Mouse (Mus musculus) thymus, postnatal 14 days (tissue): ENCODE data around the gene Dnah3.

Experiments
- DNase-seq: peaks from one replicate; pipeline ENCODE4 v3.0.0; 2021

The Dnah3 gene

DNA sequence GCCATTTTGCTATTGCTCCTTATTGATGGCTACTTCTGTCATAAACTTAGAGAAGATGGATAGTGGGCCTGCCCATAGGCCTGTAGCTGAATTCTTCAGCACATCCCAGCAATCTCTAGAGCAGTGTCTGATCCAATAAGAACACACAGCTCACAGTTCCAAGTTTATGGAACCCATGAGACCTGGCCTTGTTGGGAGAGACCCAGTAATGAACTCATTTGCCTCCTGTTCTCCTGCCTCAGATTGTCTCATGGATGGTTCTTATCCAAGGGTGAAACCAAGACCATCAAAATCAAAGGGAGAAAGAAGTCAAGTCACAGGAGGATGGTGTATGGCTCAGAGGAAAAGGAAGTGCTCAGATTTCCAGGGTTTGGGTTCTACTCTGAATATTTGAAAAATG is 44.6 kb downstream of the Dnah3 start:
- DNase-seq: no peak

DNA sequence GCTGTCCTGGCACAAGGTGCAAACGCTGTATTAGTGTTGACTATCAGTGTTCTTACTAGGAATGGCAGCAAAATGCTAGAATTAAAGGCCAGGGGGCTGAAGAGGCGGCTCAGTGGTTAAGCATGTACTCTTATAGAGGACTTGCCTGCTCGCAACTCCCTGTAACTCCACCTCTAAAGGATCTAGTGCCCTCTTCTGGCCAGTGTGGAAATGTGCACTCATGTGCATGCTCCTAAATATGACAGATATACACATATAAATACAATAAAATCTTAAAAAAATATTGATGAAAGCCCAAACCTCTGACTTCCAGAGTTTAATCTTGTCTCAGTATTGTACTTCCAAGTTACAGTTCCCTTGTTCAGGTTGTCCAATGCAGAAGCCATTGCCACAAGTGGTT is 51.1 kb downstream of the Dnah3 start:
- DNase-seq: no peak

DNA sequence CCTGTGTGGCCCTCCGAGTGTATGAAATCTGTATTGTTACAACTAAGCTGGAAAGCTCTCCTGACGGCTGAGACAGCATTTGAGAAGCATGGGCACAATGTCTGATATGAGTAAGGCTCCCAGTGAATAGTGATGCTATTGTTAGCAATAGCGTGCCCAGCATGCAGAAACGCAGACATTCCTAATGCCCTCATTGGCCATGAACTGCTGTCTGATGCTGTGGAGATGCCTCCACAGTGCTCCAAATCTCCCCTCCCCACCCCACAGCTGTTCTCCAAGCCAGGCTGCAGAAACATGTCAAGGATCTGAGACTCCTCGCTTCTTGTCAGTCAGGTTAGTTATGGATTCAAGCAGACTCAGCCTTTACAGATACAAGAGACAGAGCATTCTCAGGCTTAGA is 58.7 kb downstream of the Dnah3 start:
- DNase-seq: no peak

DNA sequence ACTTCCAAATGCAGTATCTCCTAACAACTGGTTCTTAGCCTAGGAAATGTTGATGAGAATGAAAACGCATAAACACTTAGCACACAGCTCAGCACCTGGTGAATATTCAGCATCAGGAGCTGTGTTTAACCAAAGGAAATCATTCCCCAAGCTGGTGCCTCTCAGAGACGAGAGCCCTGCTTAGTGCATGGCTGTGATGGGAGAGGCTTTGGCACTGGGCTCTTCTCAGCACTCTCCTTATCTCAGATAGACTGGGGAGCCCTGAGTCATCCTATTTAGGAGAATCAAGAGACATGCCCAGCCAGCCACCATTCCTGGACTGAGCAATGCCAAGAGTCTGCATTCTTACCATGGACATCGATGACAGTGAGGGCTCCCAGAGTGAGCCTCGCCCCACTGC is 60.1 kb downstream of the Dnah3 start:
- no peak for DNase-seq

DNA sequence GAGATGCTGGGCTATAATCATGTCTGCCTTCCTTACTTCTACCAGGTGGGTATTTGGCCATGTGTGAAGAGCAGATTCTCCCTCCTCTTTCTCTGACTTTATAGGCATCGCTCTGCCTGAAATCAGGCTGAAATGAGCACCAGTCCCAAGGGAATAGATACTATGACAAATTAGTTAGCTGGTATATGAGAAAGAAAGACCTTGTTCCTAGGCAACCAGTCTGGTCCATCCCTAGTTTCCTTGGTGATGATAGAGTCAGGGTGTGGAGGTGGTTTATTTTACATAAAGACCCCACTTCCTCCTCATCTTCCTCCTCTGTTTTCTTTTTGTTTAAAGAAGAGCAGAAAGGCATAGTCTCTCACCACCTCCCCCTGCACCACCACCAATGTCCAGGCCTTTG is 60.5 kb downstream of the Dnah3 start:
- DNase-seq: no peak

DNA sequence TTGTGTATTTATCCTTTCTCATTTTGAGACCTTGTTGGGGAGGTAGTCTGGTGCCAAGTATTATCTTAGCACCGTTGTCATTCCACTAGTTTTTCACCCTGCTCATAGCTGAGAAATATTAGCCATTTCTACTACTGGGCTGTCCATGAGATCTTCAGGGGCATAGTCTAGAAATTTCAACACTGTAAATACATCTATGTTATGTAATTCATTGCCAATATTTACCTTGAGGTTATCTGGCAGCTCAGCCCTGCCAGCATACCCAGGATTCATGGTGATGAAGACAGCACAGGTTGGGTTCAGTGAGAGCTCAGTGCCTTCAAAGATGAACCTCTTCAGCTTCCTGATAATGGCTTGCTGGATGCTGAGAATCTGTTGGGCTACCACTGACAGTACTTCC is 66.4 kb downstream of the Dnah3 start:
- DNase-seq: no peak

DNA sequence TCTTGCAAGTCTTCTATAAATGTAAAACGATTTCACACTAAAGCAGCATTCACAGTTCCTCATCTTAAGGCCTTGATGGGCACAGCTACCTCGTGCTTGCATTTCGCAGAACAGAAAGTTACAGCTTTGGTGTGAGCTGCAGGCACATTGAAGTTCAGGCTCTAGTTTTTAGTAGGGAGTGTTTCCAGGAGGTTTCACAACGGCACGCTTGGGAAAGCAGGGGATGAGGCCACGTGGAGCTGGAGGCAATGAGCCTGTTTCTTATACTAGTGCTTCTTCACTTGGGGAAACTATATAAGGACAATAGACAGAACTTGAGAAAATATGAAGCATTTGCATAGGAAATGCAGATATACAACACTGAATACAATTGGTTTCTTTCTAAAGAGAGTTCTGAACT is 98.0 kb downstream of the Dnah3 start:
- DNase-seq: no peak

DNA sequence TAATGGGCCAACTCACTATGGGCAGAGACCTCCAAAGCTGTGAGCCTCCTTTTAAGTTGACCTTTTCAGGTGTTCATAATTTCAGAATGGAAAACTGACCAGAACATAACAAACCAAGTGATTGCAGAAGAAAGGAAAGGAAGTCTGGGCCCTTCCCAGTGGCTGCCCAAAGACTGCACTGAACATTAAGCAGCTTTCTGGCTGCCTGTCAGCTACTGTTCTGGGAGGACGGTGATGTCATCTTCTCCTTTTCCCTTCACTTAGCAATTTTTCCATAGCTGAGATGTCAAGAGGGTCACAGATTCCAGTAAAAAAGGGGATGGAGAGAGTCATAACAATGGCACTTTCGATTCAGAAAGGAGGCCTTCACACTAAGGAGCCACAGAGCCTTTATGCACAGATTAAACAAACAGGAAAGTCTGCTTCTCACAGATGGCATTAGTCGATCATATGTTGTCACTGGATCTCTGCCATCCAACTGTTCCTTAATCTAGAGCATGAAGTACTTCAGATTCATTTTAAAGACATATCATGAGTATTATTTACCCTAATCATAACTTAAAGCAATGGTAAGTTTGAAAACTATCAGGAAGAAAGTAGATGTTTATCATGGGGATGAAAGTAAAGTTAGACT is 109.7 kb downstream of the Dnah3 start:
- DNase-seq: no peak

DNA sequence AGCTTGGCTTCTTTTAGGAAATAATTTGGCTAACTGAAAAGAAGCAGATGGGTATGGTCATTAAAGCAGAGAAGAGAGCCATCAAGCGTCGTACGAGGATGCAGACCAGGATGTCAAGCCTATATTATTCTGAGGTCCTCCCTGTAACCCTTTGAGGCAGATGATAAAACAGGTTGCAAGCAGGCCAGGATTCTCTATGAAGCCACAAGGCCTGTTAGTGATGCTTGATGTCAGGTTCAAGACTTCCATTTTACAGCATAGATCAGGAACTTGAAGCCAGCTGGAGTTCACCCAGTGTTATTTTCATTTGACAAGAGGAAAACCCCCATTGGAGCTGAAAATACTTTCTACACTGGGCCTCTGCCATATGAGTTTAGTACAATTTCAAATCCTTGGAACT is 114.9 kb downstream of the Dnah3 start:
- DNase-seq: no peak

DNA sequence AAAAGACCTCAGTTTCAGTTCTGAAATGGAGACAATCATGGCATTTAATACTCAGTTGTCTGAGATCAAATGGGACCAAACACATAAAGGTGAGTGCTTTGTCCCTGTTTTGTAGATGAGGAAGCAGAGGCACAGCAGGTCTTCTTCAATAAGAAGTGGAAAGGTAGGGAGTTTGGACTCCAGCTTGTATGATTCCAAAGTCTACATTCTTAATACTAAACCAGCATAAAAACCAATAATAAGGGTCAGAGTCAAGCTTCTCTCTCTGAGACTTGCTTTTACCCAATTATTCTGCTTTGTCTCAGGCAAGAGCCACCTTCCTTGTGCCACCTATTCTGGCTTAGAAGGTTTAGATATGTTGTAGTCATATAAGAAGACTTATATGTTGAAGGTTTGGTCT is 116.5 kb downstream of the Dnah3 start:
- DNase-seq: no peak

DNA sequence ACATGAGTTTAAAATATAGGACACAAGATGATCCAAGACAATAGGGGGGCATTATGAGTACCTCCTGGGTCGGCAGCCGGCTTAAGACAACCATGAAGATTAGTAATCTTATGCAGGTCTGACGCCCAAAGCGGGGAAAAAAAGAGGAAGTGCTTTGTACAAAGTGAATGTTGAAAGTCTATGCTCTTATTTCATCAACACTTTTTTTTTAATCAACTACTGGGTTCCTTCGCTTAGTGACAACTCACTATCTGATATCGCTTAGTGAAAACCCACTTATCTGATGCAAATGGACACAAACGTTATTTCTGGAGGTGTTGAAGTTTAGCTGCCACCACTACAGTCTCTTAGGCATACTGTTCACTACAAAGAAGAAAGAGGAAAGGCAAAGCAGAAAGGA is 117.5 kb downstream of the Dnah3 start:
- no peak for DNase-seq

DNA sequence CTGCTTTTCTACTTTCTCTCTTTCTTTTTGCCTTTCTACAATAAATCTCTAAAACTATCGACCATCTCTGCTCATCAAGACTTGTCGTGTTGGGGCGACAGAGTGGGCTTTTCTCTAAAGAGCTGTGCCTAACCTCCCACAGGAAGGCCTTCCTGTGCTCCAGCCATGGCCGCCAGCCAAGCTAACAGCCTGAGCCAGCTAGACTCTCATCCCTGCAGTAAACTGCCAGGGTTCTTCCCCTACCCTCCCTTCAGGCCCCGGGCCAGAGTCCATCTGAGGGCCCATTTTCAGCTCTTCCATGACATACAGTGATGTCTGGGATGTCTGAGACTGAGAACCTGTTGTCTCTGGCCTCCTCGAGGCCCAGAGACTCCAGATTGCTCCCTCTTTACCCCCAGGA is 118.8 kb downstream of the Dnah3 start:
- DNase-seq: no peak

DNA sequence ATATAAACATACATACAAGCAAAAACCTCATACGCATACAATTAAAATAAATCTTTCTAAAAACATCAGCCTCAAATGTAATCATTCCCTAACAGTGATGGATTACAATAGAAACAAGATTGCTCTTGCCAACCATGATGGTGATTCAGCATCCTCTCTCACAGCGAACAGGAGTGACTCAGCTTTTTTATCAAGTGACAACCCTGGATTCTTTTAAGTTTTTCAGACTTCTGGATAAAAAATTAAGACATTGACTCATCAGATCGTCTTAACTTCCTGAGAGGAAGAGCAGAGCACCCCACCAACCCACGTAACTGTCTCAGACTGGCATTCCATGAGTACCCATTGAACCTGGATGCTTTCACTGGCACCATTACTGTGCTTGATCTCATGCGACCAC is 120.9 kb downstream of the Dnah3 start:
- no peak for DNase-seq

DNA sequence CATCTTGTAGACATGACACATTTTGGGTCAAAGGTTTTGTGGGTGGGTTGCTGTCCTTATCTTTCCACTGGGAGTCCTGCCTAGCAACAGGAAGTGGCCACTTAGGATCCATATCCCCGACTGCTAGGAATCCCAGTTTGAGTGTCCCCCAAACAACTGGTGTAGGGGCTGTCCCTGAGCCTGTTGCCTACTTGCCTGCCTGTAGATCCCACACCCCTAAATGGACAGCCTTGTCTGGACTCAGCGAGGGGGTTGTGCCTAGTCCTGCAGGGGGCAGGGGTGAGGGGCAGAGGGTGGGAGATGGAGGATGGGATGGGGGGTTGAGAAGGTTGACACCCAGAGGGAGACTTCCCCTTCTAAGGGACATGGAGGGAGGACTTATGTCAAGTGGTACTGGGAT is 125.8 kb downstream of the Dnah3 start:
- DNase-seq: no peak

DNA sequence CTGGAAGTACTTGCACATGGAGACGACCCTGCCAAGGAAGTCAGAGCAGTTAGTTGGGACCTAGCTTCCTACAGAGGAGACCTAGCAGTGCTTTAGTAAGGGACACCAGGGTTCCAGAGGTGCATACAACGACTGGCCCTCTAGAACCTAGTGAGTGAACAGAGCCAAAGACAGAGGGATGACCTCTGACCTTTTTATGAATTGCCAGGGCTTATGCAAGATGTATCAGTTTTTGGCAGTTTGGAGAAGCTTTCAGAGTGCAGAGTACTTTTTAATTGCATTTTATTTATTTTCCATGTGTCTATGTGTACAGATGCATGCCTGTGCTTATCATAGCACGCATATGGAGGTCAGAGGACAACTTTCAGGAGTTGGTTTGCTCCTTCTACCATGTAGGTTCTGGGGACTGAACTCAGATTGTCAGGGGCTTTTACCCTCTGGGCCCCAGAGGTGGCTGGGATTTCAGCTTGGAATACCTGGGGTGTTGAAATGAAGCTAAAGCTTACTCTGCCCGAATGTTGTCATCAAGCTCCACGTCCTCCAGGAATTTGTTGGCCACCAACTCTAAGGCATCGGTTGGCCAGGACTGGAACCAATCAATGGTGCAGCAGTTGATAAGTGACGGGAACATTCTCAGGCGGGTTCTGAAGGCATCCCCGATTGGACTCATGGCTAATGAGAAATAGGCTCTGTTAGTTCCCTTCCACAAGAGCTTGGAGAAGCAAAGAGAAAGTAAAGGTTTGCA is 129.3 kb downstream of the Dnah3 start:
- DNase-seq: no peak

DNA sequence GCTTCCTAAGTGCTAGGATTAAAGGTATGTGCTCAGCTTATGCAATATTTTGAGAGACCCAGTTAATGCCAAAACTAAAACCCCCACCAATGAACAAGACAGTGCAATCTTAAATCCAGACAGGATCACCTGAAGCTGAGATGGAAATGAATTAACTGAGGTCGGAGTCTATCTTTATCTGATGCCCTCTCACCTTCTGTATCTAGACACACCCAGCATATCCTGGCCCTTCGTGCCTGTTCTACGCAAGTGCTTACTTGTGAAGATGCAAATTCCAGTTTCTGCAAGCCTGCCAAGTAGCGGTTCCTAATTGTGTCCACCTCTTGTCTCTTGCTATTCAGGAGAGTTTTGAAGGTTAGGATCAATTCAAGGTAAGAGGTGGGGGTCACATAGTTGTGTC is 129.9 kb downstream of the Dnah3 start:
- DNase-seq: no peak

DNA sequence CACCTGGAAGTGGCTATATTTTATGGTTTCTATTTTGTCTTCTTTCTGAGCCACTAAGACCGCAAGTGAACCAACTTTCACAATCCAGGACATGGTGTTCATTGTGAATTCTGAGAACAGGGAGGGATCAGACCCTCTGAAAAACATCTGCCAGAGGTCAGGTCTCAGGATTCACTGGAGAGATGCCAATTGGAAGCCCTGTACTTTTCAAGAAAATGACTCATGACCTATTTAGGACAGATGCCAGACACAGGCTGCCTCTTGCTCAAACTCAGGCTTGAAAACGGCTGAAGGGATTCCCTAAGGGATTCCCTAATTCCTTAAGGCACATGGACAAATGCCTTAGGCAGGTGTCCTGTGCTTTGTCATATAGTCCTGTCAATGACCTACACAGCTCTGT is 134.0 kb downstream of the Dnah3 start:
- no peak for DNase-seq

DNA sequence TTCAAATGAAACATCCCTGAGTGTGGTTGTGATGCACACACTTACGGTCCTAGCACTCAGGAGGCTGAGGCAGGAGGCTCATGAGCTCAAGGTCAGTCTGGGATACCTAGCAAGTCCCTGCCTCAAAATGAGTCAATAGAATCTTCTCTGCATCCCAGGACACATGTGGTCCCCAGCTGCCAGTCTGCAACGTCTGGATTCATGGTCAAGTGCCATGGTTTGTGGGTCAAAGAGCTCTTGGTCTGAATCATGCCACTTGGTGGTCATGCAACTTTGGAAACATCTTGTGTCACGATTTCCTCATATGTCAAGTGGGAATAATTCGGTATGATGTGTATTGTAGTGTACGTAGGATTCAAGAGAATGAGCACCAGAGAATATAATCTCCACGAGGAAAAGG is 134.5 kb downstream of the Dnah3 start:
- no peak for DNase-seq

DNA sequence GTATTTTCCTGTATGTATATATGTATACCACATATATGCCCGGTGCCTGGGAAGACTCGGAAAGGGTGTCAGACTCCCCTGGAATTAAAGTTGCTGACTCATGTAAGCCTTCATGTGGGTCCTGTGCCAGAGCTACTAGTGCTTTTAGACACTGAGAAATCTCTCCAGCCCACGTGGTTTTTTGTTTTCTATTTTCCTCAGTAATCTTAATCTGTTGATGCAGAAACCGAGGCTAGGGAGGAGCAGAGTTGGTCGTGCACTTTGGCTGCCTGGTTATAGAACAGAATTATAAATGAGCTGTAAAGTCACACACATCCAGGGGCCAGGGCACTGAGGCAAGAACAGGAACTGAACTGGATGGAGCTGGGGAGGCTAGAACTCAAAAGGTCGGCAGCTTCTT is 135.1 kb downstream of the Dnah3 start:
- no peak for DNase-seq

DNA sequence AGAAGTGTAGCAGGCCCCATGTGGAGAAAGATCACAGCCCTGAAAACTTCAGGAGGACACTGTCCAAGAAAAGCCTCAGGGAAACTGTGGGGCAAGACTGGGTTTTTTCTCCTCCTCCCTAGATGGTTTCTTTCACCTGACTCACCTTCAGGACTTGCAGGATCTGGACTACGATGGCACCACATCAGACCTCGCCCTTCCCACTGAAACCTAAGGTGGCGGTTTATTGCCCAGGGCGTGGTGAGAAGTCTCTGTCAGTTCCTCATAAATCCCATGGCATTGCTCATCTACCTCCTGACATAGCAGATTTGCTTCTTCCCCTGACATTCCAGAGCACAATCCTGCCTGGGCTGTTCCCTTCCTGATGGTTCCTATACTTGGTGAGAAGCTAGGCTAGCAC is 135.6 kb downstream of the Dnah3 start:
- no peak for DNase-seq

DNA sequence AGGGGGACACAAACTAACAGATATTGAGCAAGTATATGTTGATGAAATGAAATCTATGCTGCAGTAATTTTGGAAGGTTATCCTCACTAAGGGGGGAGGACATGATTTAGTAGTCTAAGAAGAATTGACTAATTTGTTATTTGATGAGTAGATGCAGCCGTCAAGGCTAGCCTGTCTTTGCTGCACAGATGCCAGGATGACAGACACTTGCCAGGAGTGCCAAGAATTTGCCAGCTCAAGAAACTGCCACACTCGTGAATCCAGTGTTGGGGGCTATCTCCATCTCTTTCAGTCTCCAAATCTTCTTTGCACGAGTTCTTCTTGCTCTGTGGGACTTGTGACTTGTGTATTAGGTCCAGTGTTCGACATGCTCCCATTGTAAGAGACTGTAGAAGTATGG is 136.0 kb downstream of the Dnah3 start:
- no peak for DNase-seq

DNA sequence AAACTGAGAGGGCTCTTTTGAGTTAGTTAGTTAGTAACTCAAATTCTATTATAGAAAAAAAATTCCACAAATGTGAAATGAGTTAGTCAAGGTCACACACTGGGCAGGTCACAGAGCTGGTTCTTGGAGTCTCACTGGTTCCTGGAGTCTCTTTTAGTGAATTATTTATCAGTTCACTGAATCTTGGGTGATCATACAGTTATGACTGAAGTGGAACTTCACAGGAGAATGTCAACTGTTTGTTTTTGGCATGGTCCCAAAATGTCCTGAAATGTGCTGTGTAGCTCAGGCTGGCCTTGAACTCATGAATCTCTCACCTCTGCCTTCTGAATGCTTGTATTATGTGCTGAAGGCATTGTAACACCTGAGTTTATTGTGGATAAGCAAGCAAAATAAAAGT is 137.7 kb downstream of the Dnah3 start:
- no peak for DNase-seq

DNA sequence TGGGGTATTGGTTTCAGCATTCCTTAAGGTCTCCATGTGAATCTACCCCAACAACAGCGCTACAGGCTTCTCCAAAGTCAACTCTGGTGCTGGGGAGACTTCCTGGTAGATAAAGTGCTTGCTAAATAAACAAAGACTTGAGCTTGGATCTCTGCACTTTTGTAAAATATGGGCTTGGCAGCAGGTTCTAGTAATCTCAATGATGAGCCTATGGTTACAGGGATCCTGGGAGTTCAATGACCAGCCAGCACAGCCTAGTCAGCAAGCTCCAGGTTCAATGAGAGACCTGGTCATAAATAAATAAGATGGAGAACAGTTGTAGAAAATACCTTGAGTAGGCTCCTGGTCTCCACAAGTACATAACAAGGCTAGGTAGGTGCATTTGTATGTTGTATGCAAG is 141.0 kb downstream of the Dnah3 start:
- DNase-seq: no peak

DNA sequence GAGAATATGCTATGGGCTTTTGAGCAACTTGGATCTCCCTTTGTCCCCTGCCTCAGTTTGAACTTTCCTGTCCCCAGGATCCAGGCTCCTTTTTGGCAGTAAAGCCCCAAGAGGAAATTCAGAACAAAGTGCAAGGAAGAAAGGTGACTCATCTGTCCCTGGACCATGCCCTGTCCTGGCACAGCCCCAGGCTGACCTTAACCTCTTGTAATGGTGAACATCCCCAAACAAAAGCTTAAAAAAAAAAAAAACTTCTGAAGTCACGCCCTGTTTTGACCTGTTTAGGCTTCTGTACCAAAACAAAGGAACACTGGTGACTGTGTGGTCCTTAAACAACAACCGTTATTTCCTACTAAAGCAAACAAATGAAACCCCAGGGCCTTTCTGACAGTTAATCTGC is 153.5 kb downstream of the Dnah3 start:
- no peak for DNase-seq

DNA sequence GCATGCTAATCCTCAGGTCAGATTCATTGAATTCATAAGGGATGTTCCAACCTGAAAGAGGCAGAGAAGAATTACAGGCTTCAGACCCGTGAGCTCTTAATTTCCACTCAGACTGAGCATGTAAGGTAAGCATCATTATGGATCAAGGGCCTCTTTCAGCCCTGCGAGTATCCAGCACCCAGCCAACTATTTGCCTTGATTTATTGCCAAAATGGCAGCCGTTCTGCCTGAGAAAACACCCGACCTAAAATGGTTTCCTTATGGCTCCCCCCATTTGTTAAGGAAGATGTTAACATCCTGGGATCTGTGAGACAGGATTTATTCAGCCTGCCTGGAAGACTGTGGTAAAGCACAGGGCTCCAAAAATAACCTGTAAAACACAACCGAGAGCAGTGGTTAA is 158.0 kb downstream of the Dnah3 start:
- DNase-seq: no peak
